ENCODE assay signal across 38 mouse cellular contexts in the genomic region with DNA sequence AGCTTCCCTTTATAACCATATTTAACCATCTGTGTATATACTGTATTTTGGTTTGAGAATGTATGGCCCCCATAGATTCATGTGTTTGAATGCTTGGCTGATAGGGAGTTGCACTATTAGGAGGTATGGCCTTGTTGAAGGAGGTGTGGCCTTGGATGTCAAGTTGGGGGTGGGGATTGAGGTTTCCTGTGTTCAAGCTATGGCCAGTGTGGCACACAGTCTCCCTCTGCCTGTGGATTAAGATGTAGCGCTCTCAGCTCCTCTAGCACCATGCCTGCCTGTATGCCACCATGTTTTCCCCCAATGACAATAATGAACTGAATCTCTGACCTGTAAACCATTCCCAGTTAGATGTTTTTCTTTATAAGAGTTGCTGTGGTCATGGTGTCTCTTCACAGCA. TPM values are rescaled to one million over a fixed set of nuclear protein-coding genes. Genes with fewer than 3 reads are reported as not detected.
DNase-seq lines count a peak whose midpoint lies in the region; ATAC-seq and TF ChIP-seq lines count a peak whose summit lies in the region.
"Had no signal": no experiment of that assay in that cellular context is flagged by ENCODE, and none has a peak within 500 bp of the region (broad histone marks: within the 10 kb centered on the region; RNA-seq: fewer than 3 reads in every experiment).

No protein-coding gene starts in this region.

- no peak overlapping the region for H3K9ac ChIP-seq in midbrain, postnatal 0 days (replicated peaks; ENCODE audit: low read length, poor library complexity, severe bottlenecking)
- H3K9ac ChIP-seq in midbrain, embryonic 16.5 days (ENCODE audit: low read depth, low read length), result no peak overlapping the region
- H3K9ac ChIP-seq: embryonic facial prominence, embryonic 12.5 days; forebrain, embryonic 15.5 days; heart, embryonic 13.5 days; limb, embryonic 15.5 days; liver, embryonic 14.5 days; lung, embryonic 15.5 days; stomach, embryonic 15.5 days had no signal

- H3K4me2 ChIP-seq in midbrain, postnatal 0 days (ENCODE audit: low read depth, low read length, poor library complexity, severe bottlenecking), result no peak overlapping the region
- H3K4me2 ChIP-seq in midbrain, embryonic 16.5 days (ENCODE audit: low read length), result no peak overlapping the region
- H3K4me2 ChIP-seq: embryonic facial prominence, embryonic 12.5 days; forebrain, embryonic 15.5 days; heart, embryonic 13.5 days; limb, embryonic 15.5 days; lung, embryonic 15.5 days; stomach, embryonic 15.5 days had no signal

- no peaks in the 10 kb centered on the region for H3K36me3 ChIP-seq in midbrain, postnatal 0 days (ENCODE audit: insufficient read depth, low read length)
- no peaks in the 10 kb centered on the region for H3K36me3 ChIP-seq in midbrain, embryonic 16.5 days (ENCODE audit: control insufficient read depth, insufficient read depth, low read length)
- H3K36me3 ChIP-seq: embryonic facial prominence, embryonic 12.5 days; forebrain, embryonic 15.5 days; heart, embryonic 13.5 days; limb, embryonic 10.5 days; limb, embryonic 15.5 days; lung, embryonic 15.5 days; stomach, embryonic 15.5 days had no signal

- no peaks in the 10 kb centered on the region for H3K9me3 ChIP-seq in midbrain, postnatal 0 days (ENCODE audit: low read length)
- H3K9me3 ChIP-seq in midbrain, embryonic 16.5 days (replicated peaks; ENCODE audit: control insufficient read depth, low read length, poor library complexity, severe bottlenecking), result no peaks in the 10 kb centered on the region
- H3K9me3 ChIP-seq: embryonic facial prominence, embryonic 12.5 days; forebrain, embryonic 15.5 days; heart, embryonic 13.5 days; limb, embryonic 10.5 days; limb, embryonic 15.5 days; lung, embryonic 15.5 days; stomach, embryonic 15.5 days had no signal

- ATAC-seq in CD4-positive, CD25-positive, alpha-beta regulatory T cell, adult 4 months, result no peak
- no peak for ATAC-seq in midbrain, postnatal 0 days (ENCODE audit: low FRiP score)
- ATAC-seq in midbrain, embryonic 16.5 days, result no peak
- 0 out of 2 replicates have a peak, but pooled peaks have one; percentile 23 for ATAC-seq in megakaryocyte, adult 5-6 weeks (ENCODE audit: poor library complexity, severe bottlenecking)
- ATAC-seq: forebrain, embryonic 15.5 days; hindbrain, postnatal 0 days; intestine, embryonic 16.5 days; Patski had no signal

- H3K4me1 ChIP-seq in midbrain, postnatal 0 days (ENCODE audit: insufficient read depth, low read length), result no peaks in the 10 kb centered on the region
- H3K4me1 ChIP-seq in midbrain, embryonic 16.5 days (ENCODE audit: control insufficient read depth, insufficient read depth, low read length), result peaks cover 3% of the 10 kb centered on the region; the same call in 1 of the 2 replicates
- H3K4me1 ChIP-seq: heart, embryonic 13.5 days; limb, embryonic 10.5 days; stomach, embryonic 15.5 days had no signal

- no peaks in the 10 kb centered on the region for H3K27me3 ChIP-seq in midbrain, postnatal 0 days (ENCODE audit: insufficient read depth, low read length)
- H3K27me3 ChIP-seq in midbrain, embryonic 16.5 days (ENCODE audit: control insufficient read depth, insufficient read depth, low read depth, low read length), result no peaks in the 10 kb centered on the region
- H3K27me3 ChIP-seq: embryonic facial prominence, embryonic 12.5 days; forebrain, embryonic 15.5 days; heart, embryonic 13.5 days; lung, embryonic 15.5 days; Patski; stomach, embryonic 15.5 days had no signal

- WGBS in midbrain, postnatal 0 days, result 100% methylated on average over 1 of the region's 1 CpGs
- WGBS in midbrain, embryonic 16.5 days, result 78% methylated on average over 1 of the region's 1 CpGs

- H3K4me3 ChIP-seq in midbrain, postnatal 0 days (ENCODE audit: low read depth, low read length), result no peak overlapping the region
- H3K4me3 ChIP-seq in midbrain, embryonic 16.5 days (ENCODE audit: low read depth, low read length), result no peak overlapping the region
- H3K4me3 ChIP-seq: embryonic facial prominence, embryonic 12.5 days; forebrain, embryonic 15.5 days; gastrocnemius, adult 2 months; heart, embryonic 13.5 days; limb, embryonic 10.5 days; limb, embryonic 15.5 days; lung, embryonic 15.5 days; stomach, embryonic 15.5 days had no signal

- DNase-seq in CD4-positive, CD25-positive, alpha-beta regulatory T cell, adult 2 months (ENCODE audit: low read depth, low spot score), result peak; percentile 40
- no peak for DNase-seq in midbrain, postnatal 0 days (ENCODE audit: low spot score)
- no peak for DNase-seq in thymus, postnatal 14 days
- DNase-seq in layer of hippocampus, postnatal 36 days, result no peak
- DNase-seq in kidney, adult 8-10 months, result no peak
- DNase-seq: adrenal gland, postnatal 14 days; cerebellum, adult 11 months; cerebellum, adult 9-10 months; cerebellum, postnatal 36 days; embryo, embryonic 11 days; gastrocnemius, adult 2 months; gastrocnemius, postnatal 36 days; heart, postnatal 10 days; kidney, postnatal 14 days; lung, postnatal 36 days; midbrain, embryonic 14.5 days; right cerebral cortex, postnatal 25 days; thymus, postnatal 36 days had no signal

- no peak overlapping the region for H3K27ac ChIP-seq in midbrain, postnatal 0 days (ENCODE audit: low read depth, low read length)
- H3K27ac ChIP-seq in midbrain, embryonic 16.5 days (ENCODE audit: low read length), result no peak overlapping the region
- H3K27ac ChIP-seq: embryonic facial prominence, embryonic 12.5 days; forebrain, embryonic 15.5 days; gastrocnemius, adult 2 months; heart, embryonic 13.5 days; hindbrain, postnatal 0 days; limb, embryonic 10.5 days; limb, embryonic 15.5 days; liver, embryonic 14.5 days; lung, embryonic 15.5 days; stomach, embryonic 15.5 days had no signal

- peak; percentile 7; the same call in 1 of the 2 replicates for TF ChIP-seq CTCF in midbrain, postnatal 0 days (IDR thresholded peaks at IDR 0.05)

RNA-seq across cellular contexts. Expression of gene Syce1l, which starts 17.1 kb away (rescaled TPM):
- not detected for polyA plus RNA-seq in CD4-positive, CD25-positive, alpha-beta regulatory T cell, adult 4 months (2017; shearing (Covaris generic))
- not detected in 2 replicates for total RNA-seq in midbrain, postnatal 0 days (2014; rRNA removed)
- 0.31 and 0.65 TPM in 2 replicates for polyA plus RNA-seq in midbrain, postnatal 0 days (2015; fragmentation: Nextera tagmentation; extraction: Ambion mirVana)
- polyA plus RNA-seq in midbrain, embryonic 16.5 days (2015; fragmentation: Nextera tagmentation; extraction: Ambion mirVana), result not detected in 2 replicates
- total RNA-seq in megakaryocyte, adult 5-6 weeks (2015), result not detected in 2 replicates
- total RNA-seq in megakaryocyte, adult 5-6 weeks (2017), result not detected in 2 replicates
- not detected for total RNA-seq in layer of hippocampus, postnatal 36 days (2021)
- total RNA-seq: adrenal gland, postnatal 14 days; gastrocnemius, adult 2 months; gastrocnemius, postnatal 36 days; heart, adult 8-10 months; heart, postnatal 10 days; hindbrain, postnatal 0 days; MEL; neutrophil, adult 5-6 weeks had no signal
- polyA plus RNA-seq: embryonic facial prominence, embryonic 12.5 days; heart, embryonic 13.5 days; hindbrain, embryonic 11.5 days; hindbrain, postnatal 0 days; intestine, embryonic 16.5 days; kidney, embryonic 14.5 days; limb, embryonic 10.5 days; limb, embryonic 15.5 days; liver, embryonic 14.5 days; lung, embryonic 15.5 days; midbrain, embryonic 14.5 days; neural tube, embryonic 11.5 days; Patski; stomach, embryonic 15.5 days had no signal

RNA-seq across cellular contexts. Expression of gene Mon1b, which starts 24.7 kb away (rescaled TPM):
- 10 to 100 TPM; 15.0 to 27.9 TPM for polyA plus RNA-seq in CD4-positive, CD25-positive, alpha-beta regulatory T cell, adult 4 months (2017; shearing (Covaris generic))
- total RNA-seq in midbrain, postnatal 0 days (2014; rRNA removed), result 24.5 and 26.8 TPM in 2 replicates
- polyA plus RNA-seq in midbrain, postnatal 0 days (2015; fragmentation: Nextera tagmentation; extraction: Ambion mirVana), result 9.6 TPM in 2 replicates
- polyA plus RNA-seq in midbrain, embryonic 16.5 days (2015; fragmentation: Nextera tagmentation; extraction: Ambion mirVana), result 12.5 and 13.0 TPM in 2 replicates
- 14.9 and 16.4 TPM in 2 replicates for total RNA-seq in megakaryocyte, adult 5-6 weeks (2015)
- total RNA-seq in megakaryocyte, adult 5-6 weeks (2017), result 19.9 and 22.4 TPM in 2 replicates
- 10 to 100 TPM; 23.9 to 25.8 TPM for total RNA-seq in layer of hippocampus, postnatal 36 days (2021)
